Mouse (Mus musculus) testis, adult 2 months (tissue): ENCODE results near the gene Cacna1c.

Experiments
- CTCF ChIP-seq: fragments of 200-500 bp; IDR thresholded peaks from 2 replicates; pipeline ENCODE4 v1.5.1; 2012; ENCODE audit warnings: low read depth, mild to moderate bottlenecking, inconsistent platforms, low read length, moderate library complexity; ENCODE audit not compliant: control insufficient read depth, insufficient read depth, insufficient replicate concordance
- POLR2A ChIP-seq: fragments of 200-500 bp; IDR thresholded peaks from 2 replicates; pipeline ENCODE4 v1.6.1; 2012; ENCODE audit warnings: low read depth, mild to moderate bottlenecking, inconsistent platforms, low read length, moderate library complexity; ENCODE audit not compliant: control insufficient read depth

GRCm38 (mm10) chr6:118922328-118923211 is 273.6 kb downstream of the Cacna1c start:
- TF ChIP-seq POLR2A, result no peak
- peak; percentile 96 for TF ChIP-seq CTCF
